Mouse (Mus musculus): ENCODE results near the gene Fam222b.

DNA sequence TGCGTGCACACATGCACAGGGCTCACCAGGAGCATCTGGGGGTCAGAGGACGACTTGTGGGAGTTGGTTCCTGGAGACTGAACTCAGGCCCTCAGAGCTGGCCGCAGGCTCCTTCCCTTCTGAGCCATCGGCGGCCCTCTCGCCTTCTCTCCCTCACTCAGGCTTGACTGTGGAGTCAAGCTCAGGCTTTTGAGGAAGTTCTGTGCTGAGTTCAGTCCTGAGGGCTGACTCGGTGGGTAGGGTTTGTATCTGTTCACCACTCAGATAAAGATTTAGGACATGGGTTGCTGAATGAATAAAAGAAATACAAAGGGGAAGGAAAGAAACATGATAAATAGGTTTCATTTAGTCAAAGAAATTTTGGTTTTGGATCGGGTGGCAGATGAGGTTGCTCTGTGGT lies 25.4 kb downstream of the Fam222b start:
- no peak for TF ChIP-seq CTCF (IDR thresholded peaks at IDR 0.05; ENCODE audit: low read depth)
- TF ChIP-seq EP300 (optimal IDR thresholded peaks at IDR 0.05) = no peak

All from stomach, postnatal 0 days (tissue).